Mouse (Mus musculus) neural tube, embryonic 14.5 days (tissue): ENCODE results near the gene Gpd1. TPM values are rescaled to one million over a fixed set of nuclear protein-coding genes. Genes with fewer than 3 reads are reported as not detected.

Source experiments
- ATAC-seq: fragments of 200-750 bp; cut with Nextera tagmentation; 2 replicates; pipeline ENCODE4 v1.8.0; 2017; ENCODE audit warnings: low read depth, mild to moderate bottlenecking, moderate TSS enrichment, moderate library complexity
- H3K27ac ChIP-seq: fragments of 300-500 bp; sonication (generic); 2 replicates; pipeline ENCODE4 v1.5.1; 2014; ENCODE audit warnings: low read depth, mild to moderate bottlenecking, control low read depth, low read length, moderate library complexity, mixed read lengths
- H3K27me3 ChIP-seq: fragments of 300-500 bp; sonication (generic); 2 replicates; pipeline ENCODE4 v1.6.1; 2014; ENCODE audit warnings: low read length; ENCODE audit not compliant: control insufficient read depth, insufficient read depth
- H3K36me3 ChIP-seq: fragments of 300-500 bp; sonication (generic); 2 replicates; pipeline ENCODE4 v1.6.1; 2014; ENCODE audit warnings: low read length, mixed read lengths; ENCODE audit not compliant: control insufficient read depth, insufficient read depth
- H3K4me1 ChIP-seq: fragments of 300-500 bp; sonication (generic); 2 replicates; pipeline ENCODE4 v1.6.1; 2014; ENCODE audit warnings: low read length; ENCODE audit not compliant: control insufficient read depth, insufficient read depth
- H3K4me2 ChIP-seq: fragments of 300-500 bp; sonication (generic); 2 replicates; pipeline ENCODE4 v1.6.1; 2014; ENCODE audit warnings: mild to moderate bottlenecking, low read depth, low read length, control low read depth
- H3K4me3 ChIP-seq: fragments of 300-500 bp; sonication (generic); 2 replicates; pipeline ENCODE4 v1.5.1; 2014; ENCODE audit warnings: low read depth, low read length, control low read depth, mixed read lengths
- H3K9ac ChIP-seq: fragments of 300-500 bp; sonication (generic); replicated peaks from 2 replicates; pipeline ENCODE4 v1.6.1; 2014; ENCODE audit warnings: low read depth, mild to moderate bottlenecking, control low read depth, low read length, mixed read lengths
- H3K9me3 ChIP-seq: fragments of 300-500 bp; sonication (generic); 2 replicates; pipeline ENCODE4 v1.6.1; 2016; ENCODE audit warnings: low read length; ENCODE audit not compliant: control insufficient read depth
- WGBS: fragments of 180-500 bp; shearing (Covaris S2); extraction: QIAGEN DNeasy Blood & Tissue Kit; methylation state at CpG from one replicate; pipeline ENCODE4 v1.1.7; 2014; 5-methylcytosine and 5-hydroxymethylcytosine counted together
- polyA plus RNA-seq: library from polyadenylated mRNA; unstranded; fragments of >200 nt; fragmentation: Nextera tagmentation; extraction: Ambion mirVana; gene quantifications from 2 replicates; pipeline ENCODE4 v1.2.1, GENCODE M21; 2014

The Gpd1 gene
- polyA plus RNA-seq, 1 experiment from 2014 or later, result 1.2 TPM

DNA sequence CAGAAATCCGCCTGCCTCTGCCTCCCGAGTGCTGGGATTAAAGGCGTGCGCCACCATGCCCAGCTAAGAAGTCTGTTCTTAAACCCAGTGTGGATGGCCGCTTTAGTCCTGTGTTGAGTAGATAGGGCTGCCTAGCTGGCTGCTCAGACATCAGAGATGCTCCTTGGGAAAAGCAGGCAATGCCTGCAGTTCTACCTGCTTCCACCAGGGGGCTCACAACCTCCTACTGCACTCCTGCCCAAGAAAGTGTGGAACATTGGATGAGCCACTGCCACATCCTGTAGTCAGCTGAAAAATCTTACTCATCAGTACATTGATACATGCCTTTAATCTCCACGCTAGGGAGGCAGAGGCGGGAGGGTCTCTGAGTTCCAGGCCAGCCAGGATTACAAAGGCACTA is 2.5 kb upstream of the Gpd1 start:
- no peaks in the 10 kb centered on the region for H3K9me3 ChIP-seq
- 53% methylated on average over 7 of the region's 7 CpGs for WGBS
- ATAC-seq, result 0 out of 2 replicates have a peak, but pooled peaks have one; percentile 15
- no peak overlapping the region for H3K9ac ChIP-seq
- peak overlapping the region; percentile 13 for H3K27ac ChIP-seq
- H3K4me2 ChIP-seq, result no peak overlapping the region
- no peaks in the 10 kb centered on the region for H3K27me3 ChIP-seq
- no peak overlapping the region for H3K4me3 ChIP-seq
- H3K4me1 ChIP-seq, result peaks cover 3% of the 10 kb centered on the region; the same call in 1 of the 2 replicates
- H3K36me3 ChIP-seq, result peaks cover 45% of the 10 kb centered on the region

- peak overlapping the region; percentile 13 for H3K27ac ChIP-seq
- peaks cover 3% of the 10 kb centered on the region; the same call in 1 of the 2 replicates for H3K4me1 ChIP-seq
- ATAC-seq, result peak; percentile 24; the same call in 1 of the 2 replicates
- 43% methylated on average over 13 of the region's 13 CpGs for WGBS
- H3K36me3 ChIP-seq, result peaks cover 42% of the 10 kb centered on the region
- no peak overlapping the region for H3K4me2 ChIP-seq
- H3K27me3 ChIP-seq, result no peaks in the 10 kb centered on the region
- H3K9ac ChIP-seq, result no peak overlapping the region
- H3K9me3 ChIP-seq, result no peaks in the 10 kb centered on the region
- no peak overlapping the region for H3K4me3 ChIP-seq
Measured at GRCm38 (mm10) chr15:99715361-99715865, 1.9 kb upstream of the Gpd1 start.

DNA sequence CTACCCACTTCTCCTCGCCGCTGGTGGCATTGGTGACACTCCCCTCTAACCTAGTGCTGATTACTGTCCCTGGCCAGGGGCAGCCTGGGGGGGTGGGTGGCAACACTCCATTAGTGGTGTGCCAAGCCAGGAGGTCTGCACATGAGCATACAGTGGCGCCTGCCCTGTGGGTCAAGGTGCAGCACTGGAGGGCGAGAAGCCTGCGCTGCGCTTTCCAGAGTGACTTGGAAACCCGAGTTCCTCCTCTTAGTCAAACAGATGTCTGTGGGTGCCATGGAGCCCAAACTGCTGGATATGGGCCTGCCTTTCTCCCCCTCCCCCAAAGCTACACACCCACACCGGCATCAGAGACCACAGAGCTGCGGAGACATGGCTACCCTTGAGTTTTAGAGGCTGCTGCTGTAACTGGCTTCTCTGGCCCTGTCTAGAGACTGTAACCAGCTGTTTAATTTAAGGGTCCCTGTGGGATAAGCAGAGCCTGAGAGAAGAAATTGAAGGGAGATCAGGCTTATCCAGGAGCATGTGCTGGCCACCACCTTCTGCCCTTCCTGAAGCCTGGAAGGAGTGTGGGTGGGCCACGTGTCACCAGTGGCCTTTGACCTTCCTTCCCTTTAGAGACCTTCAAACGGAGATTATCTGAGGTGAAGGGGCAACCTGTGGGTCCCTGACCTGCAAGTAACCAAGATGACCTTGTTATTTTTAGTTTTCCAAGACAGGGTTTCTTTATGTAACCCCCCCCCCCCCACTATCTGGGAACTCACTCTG is 1.2 kb upstream of the Gpd1 start:
- 0 out of 2 replicates have a peak, but pooled peaks have one; percentile 10 for ATAC-seq
- peak overlapping the region; percentile 13; the same call in 1 of the 2 replicates for H3K27ac ChIP-seq
- no peak overlapping the region for H3K9ac ChIP-seq
- peaks cover 3% of the 10 kb centered on the region; the same call in 1 of the 2 replicates for H3K4me1 ChIP-seq
- H3K4me3 ChIP-seq, result no peak overlapping the region
- no peaks in the 10 kb centered on the region for H3K27me3 ChIP-seq
- no peak overlapping the region for H3K4me2 ChIP-seq
- 68% methylated on average over 11 of the region's 11 CpGs for WGBS
- H3K36me3 ChIP-seq, result peaks cover 40% of the 10 kb centered on the region
- H3K9me3 ChIP-seq, result no peaks in the 10 kb centered on the region

DNA sequence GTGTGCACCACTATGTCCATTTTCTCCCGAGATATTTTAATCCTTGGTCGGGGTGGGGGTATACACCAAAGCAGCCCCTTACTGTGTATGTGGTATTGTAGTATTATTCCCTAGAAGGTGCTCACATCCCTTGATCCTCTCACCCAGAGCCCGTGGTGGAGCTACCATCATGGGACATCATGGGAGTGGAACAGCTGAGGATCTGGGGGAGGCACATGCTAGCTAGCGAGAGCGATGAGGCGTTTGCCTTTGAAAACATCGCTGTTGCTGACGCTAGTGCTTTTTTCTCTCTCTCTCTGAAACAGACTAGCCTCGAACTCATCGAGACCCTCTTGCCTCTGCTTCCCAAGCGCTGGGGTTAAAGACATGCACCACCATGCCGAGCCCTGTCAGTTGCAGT is 501 bp upstream of the Gpd1 start:
- no peak for ATAC-seq
- H3K36me3 ChIP-seq, result peaks cover 36% of the 10 kb centered on the region
- H3K9me3 ChIP-seq, result no peaks in the 10 kb centered on the region
- WGBS, result 82% methylated on average over 12 of the region's 12 CpGs
- no peak overlapping the region for H3K27ac ChIP-seq
- H3K27me3 ChIP-seq, result no peaks in the 10 kb centered on the region
- no peak overlapping the region for H3K4me2 ChIP-seq
- no peak overlapping the region for H3K4me3 ChIP-seq
- no peak overlapping the region for H3K9ac ChIP-seq
- H3K4me1 ChIP-seq, result peaks cover 3% of the 10 kb centered on the region; the same call in 1 of the 2 replicates

GRCm38 (mm10) chr15:99718461-99719021 is 1.2 kb downstream of the Gpd1 start:
- H3K4me1 ChIP-seq, result peaks cover 3% of the 10 kb centered on the region; the same call in 1 of the 2 replicates
- H3K9me3 ChIP-seq, result no peaks in the 10 kb centered on the region
- WGBS, result 86% methylated on average over 9 of the region's 9 CpGs
- no peaks in the 10 kb centered on the region for H3K27me3 ChIP-seq
- H3K9ac ChIP-seq, result no peak overlapping the region
- no peak overlapping the region for H3K4me3 ChIP-seq
- ATAC-seq, result no peak
- H3K4me2 ChIP-seq, result no peak overlapping the region
- peaks cover 22% of the 10 kb centered on the region for H3K36me3 ChIP-seq
- no peak overlapping the region for H3K27ac ChIP-seq

DNA sequence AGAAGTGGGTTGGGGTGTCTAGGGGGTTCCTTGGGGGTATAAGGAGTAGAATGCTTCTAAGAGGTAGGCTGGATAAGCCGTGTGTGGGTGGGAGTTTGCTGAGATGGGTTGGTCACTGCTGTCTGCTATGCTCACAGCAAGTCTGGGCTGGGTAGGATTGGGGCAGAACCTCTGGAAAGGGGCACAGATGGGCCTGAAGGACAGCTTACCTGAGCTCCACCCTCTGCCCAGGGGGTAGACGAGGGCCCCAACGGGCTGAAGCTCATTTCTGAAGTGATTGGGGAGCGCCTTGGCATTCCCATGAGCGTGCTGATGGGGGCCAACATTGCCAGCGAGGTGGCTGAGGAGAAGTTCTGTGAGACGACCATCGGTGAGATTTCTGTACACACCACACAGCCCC is 2.5 kb downstream of the Gpd1 start:
- Histone ChIP-seq H3K9ac (no peak overlapping the region), H3K36me3 (peaks cover 12% of the 10 kb centered on the region), H3K9me3 (no peaks in the 10 kb centered on the region), H3K27ac (no peak overlapping the region), H3K4me1 (peaks cover 10% of the 10 kb centered on the region), H3K27me3 (no peaks in the 10 kb centered on the region), H3K4me3 (no peak overlapping the region), H3K4me2 (no peak overlapping the region)
- 77% methylated on average over 8 of the region's 8 CpGs for WGBS
- no peak for ATAC-seq

DNA sequence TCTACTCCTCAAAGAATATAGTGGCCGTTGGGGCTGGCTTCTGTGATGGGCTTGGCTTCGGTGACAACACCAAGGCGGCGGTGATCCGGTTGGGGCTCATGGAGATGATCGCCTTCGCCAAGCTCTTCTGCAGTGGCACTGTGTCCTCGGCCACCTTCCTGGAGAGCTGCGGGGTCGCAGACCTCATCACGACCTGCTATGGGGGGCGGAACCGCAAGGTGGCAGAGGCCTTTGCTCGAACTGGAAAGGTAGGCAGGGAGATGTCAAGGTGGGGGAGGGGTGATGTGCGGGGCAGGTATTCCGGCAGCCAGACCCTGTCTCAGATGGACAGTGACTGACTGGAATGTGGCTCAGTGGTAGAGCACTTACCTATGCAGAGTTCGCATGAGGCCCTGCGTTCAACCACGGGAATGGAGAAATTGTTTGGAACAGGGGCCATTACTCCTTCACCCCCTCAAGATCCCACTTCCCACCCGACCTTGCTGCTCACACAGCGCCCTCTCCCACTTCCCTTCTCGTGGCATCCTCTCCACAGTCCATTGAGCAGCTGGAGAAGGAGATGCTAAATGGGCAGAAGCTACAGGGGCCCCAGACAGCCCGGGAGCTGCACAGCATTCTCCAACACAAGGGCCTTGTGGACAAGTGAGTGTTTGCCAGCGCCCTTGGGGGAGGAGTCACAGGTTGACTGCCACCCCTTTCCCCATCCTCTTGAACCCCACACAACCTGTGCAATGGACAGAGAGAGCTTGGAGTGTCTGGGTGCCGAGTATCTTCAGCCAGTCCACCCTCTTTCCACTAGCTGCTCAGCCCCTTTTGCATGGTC is 4.8 kb downstream of the Gpd1 start:
- Histone ChIP-seq H3K27ac (no peak overlapping the region), H3K4me2 (no peak overlapping the region), H3K4me3 (no peak overlapping the region), H3K36me3 (peaks cover 12% of the 10 kb centered on the region), H3K4me1 (peaks cover 13% of the 10 kb centered on the region), H3K9me3 (no peaks in the 10 kb centered on the region), H3K27me3 (no peaks in the 10 kb centered on the region), H3K9ac (no peak overlapping the region)
- 81% methylated on average over 25 of the region's 25 CpGs for WGBS
- no peak for ATAC-seq

- ATAC-seq, result no peak
- Histone ChIP-seq H3K27ac (peak overlapping the region; percentile 55), H3K9me3 (no peaks in the 10 kb centered on the region), H3K9ac (no peak overlapping the region), H3K4me3 (no peak overlapping the region), H3K27me3 (no peaks in the 10 kb centered on the region), H3K36me3 (peaks cover 19% of the 10 kb centered on the region), H3K4me2 (no peak overlapping the region), H3K4me1 (peaks cover 13% of the 10 kb centered on the region)
- 63% methylated on average over 10 of the region's 10 CpGs for WGBS
Measured at GRCm38 (mm10) chr15:99723120-99723514, 5.8 kb downstream of the Gpd1 start.
